Mouse (Mus musculus): ENCODE data around the gene Ccdc124.

Gene Ccdc124

DNA sequence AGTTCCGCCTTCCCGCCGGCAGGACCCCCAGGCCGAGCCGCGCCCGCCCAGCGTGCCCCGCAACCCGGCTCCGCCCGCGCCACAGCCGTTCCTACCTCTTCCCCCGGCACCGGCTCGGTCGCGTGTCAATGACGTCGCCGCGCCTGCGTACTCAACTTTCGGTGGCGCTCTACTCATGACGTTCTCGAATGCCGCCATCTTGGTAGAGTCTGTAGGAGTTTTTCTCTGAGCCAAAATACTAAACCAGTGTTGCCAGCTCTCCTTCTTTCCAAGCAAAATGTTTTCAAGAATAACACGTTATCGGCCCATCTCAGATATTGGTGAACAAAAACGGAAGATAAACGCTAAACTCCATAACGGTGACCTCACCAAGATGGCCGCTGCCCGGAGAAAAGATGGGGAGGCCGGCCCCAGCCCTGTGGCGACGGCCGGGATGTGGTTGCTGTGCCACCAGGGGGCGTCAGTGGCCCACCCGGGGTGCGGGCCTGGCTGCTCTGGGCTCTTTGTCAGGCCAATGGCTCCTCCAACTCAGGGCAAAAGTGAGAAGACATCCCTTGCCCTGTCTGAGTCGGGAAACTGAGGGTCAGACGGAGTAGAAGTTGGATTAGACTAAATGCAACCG lies at the start of gene Ccdc124:
Ccdc124 (minus strand) TSS at position 572 of the 622 bp plus-strand sequence.
- DNase-seq (ENCODE audit: low spot score), result peak; percentile 96

GRCm38 (mm10) chr8:70920049-70920922 lies 46.6 kb upstream of the Ccdc124 start:
- DNase-seq (ENCODE audit: low spot score), result no peak

GRCm38 (mm10) chr8:70914704-70915103 lies 41.0 kb upstream of the Ccdc124 start:
- no peak for DNase-seq (ENCODE audit: low spot score)

GRCm38 (mm10) chr8:70913523-70913922 lies 39.8 kb upstream of the Ccdc124 start:
- no peak for DNase-seq (ENCODE audit: low spot score)

DNA sequence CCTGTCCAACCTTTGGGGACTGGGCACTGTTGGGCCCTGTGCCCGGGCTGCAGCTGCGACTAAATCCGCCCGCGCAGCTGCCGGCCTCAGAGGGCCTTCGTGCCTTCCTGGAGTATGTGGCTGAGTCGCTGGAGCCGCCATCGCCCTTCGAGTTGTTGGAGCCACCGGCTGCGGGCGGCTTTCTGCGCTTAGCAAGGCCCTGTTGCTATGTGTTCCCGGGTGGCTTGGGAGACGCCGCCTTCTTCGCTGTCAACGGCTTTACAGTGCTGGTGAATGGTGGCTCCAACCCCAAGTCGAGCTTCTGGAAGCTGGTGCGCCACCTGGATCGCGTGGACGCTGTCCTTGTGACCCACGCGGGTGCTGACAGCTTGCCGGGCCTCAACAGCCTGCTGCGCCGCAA lies 39.2 kb upstream of the Ccdc124 start:
- no peak for DNase-seq (ENCODE audit: low spot score)

- no peak for DNase-seq (ENCODE audit: low spot score)
Observed at GRCm38 (mm10) chr8:70911596-70911995, 37.9 kb upstream of the Ccdc124 start.

GRCm38 (mm10) chr8:70907518-70907917 lies 33.8 kb upstream of the Ccdc124 start:
- no peak for DNase-seq (ENCODE audit: low spot score)

- DNase-seq (ENCODE audit: low spot score), result peak; percentile 70
Observed at GRCm38 (mm10) chr8:70905831-70906736, 32.3 kb upstream of the Ccdc124 start, which contains the start of gene Map1s. Gene Map1s, plus strand, starts transcription at chr8:70905932.

DNA sequence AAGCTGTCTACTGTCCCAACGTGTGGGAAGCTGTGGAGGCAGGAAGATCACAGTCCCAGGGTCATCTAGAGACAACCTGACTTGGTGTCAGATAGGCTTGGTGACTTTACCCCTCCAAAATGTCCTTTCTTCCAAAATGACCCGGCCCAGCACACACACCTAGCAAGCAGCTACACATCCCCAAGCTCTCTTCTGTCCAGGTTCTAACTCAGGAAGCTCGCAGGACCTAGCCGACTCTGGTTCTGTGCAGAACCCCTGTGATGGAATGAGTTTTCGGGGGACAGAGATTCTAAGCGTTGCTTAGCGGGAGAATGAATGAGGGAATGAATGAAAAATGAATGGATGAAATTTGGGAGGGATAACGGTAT lies 31.7 kb upstream of the Ccdc124 start:
- no peak for DNase-seq (ENCODE audit: low spot score)

DNA sequence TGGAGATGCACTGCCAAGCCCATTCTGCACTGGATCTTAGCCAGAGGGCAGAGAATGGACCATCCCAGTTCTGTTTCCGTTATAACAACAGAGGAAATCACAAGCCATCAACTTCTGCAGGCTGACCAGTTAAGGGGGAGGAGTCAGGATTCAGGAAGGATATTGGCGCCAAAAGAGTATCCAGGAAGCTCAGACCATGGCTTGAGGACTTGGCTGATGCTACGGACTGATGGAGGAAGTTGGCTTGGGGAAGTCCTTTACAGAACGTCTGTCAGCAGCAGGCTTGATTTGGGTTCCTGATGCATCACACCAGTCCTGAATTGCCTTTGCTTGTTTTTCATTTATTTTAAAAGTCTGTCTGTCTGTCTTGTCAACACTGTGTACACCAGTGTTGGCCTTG lies 30.8 kb upstream of the Ccdc124 start:
- DNase-seq (ENCODE audit: low spot score), result no peak

GRCm38 (mm10) chr8:70903582-70903981 lies 29.8 kb upstream of the Ccdc124 start:
- no peak for DNase-seq (ENCODE audit: low spot score)

GRCm38 (mm10) chr8:70903112-70903511 lies 29.4 kb upstream of the Ccdc124 start:
- DNase-seq (ENCODE audit: low spot score), result no peak

- no peak for DNase-seq (ENCODE audit: low spot score)
Observed at GRCm38 (mm10) chr8:70902211-70902610, 28.5 kb upstream of the Ccdc124 start.

GRCm38 (mm10) chr8:70900872-70901387 lies 27.2 kb upstream of the Ccdc124 start:
- no peak for DNase-seq (ENCODE audit: low spot score)

GRCm38 (mm10) chr8:70899226-70899625 lies 25.5 kb upstream of the Ccdc124 start:
- DNase-seq (ENCODE audit: low spot score), result no peak

DNA sequence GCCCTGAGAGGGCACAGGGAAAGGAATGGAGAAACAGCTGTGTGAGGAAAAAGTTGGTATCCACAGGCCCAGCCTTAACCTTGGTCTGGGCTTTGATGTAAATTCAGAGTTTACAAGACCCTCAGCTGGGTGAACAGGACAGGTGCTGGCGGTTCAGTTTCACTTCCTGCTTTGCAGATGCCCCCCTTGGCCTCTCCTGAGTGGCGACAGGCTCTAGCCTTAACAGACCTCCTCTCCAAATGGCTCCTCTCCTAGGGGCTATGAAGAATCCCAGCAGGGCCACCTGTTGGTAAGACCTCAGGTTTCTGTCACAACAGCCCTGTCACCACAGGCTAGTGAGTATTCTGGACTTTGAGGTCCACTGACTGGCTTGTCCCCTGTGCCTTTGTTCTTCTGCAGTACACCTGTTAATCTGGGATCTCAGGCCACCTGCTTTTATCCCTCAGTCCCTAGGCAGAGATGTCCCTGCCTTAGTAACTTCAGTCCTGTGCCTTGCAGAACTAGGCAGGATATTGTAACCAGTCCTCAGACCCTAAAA lies 25.0 kb upstream of the Ccdc124 start:
- no peak for DNase-seq (ENCODE audit: low spot score)

DNA sequence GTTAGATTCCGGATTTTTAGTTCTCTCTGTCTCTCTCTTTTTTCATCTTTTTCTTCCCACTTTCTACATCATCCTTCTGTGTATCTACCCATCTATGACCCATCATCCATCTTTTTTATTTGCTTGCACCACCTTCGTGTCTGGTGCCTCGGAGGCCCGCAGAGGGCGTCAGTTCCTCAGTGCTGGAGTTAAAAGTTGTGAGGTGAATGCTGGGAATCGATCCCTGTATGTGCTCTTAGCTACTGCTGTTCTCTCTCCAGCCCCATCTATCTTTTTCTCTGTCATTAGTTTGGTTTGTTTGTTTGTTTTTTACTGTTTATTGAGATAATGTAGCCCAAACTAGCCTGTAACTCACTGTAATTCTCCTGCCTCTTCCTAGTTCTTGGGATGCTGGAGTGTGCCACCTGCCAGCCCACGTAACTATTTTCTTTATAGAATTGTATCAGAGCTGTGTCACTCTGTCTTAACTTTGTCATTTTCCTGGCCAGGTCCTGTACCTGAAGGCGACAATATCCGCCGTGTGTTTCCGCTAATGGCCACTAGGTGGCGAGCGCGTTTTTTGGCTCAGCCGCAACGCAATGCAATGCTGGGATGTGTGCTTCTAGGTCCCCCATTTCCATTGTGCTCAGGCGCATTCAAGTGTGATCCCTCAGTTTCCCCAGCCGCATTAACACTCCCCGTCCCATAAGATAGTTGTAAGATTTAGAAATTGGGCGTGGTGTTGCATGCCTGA lies 24.1 kb upstream of the Ccdc124 start:
- peak; percentile 89 for DNase-seq (ENCODE audit: low spot score)

DNA sequence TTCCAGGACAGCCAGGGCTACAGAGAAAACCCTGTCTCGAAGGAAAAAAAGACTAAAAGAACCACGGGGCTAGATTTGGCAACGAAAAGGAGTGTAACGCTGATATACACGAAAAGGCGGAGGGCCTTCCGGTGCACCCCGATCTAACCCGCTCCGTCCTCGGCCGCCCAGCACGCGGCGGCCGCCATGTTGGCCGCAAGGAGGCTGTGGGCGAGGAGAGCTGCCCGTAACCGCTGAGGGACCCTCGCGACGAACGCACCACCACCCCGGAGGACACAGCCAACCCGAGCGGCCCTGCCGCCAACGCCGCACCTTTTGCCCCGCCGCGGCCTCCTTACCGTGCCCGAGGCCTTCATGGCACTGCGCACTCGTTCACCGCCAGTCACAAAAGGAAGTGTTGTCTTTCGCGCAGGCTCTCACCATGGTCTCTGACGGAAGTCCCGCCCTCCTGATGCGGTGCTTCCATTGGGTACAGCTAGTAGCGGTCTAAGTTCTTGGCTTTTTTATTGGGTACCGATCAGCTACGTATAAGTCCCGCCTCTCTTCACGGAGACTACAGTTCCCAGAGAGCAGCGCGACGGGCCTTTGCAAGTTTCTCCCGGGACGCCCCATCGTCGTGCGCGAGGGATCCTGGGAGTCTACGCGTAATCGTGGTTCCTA lies 23.4 kb upstream of the Ccdc124 start, which contains the start of gene Rpl18a:
Rpl18a (minus strand) TSS at position 392 of the 660 bp plus-strand sequence.
- peak; percentile 95 for DNase-seq (ENCODE audit: low spot score)

GRCm38 (mm10) chr8:70896316-70897020 lies 22.7 kb upstream of the Ccdc124 start:
- no peak for DNase-seq (ENCODE audit: low spot score)

Measured in urinary bladder, postnatal 14 days (tissue).